Mouse (Mus musculus) liver, embryonic 14.5 days (tissue): ENCODE data around the gene Dpp6.

Source experiments
- CTCF ChIP-seq: IDR thresholded peaks from 2 replicates; pipeline ENCODE4 v1.5.1; 2016; ENCODE audit warnings: antibody characterized with exemption, low read depth, control low read depth
- EP300 ChIP-seq: IDR thresholded peaks from 2 replicates; pipeline ENCODE4 v1.6.1; 2016; ENCODE audit warnings: antibody characterized with exemption, low read depth

DNA sequence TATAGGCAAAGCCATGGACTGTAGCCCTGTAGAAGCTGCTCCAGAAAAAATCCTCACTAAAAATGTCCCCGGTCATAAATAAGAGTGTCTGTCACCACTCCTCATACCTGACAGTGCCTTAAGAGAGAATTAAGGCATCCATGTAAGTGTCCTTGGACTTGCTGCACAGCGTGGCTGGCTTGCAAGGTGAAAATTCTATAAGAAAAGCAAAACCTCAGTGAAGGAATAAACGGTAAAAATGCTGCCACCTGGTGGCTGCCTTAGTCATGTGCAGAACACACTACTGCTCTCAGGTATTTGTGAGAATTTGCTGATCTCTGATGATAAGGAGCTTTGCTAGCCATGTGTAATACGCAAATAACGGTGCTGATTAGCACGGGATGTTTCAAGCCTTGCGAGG lies 798.8 kb downstream of the Dpp6 start:
- no peak for TF ChIP-seq EP300
- TF ChIP-seq CTCF, result peak; percentile 70
